Mouse (Mus musculus) c-Kit-positive CD71-negative TER-119-negative erythroid progenitor cells, embryonic 14.5 days (primary cell): ENCODE results near the gene Ndufs6.
A peak's percentile ranks its signal among the peaks of the same experiment; 100 is the strongest.

Experiments
- DNase-seq: peaks from one replicate; pipeline ENCODE4 v3.0.0-alpha.2; 2013; ENCODE audit warnings: low read depth

Gene Ndufs6

DNA sequence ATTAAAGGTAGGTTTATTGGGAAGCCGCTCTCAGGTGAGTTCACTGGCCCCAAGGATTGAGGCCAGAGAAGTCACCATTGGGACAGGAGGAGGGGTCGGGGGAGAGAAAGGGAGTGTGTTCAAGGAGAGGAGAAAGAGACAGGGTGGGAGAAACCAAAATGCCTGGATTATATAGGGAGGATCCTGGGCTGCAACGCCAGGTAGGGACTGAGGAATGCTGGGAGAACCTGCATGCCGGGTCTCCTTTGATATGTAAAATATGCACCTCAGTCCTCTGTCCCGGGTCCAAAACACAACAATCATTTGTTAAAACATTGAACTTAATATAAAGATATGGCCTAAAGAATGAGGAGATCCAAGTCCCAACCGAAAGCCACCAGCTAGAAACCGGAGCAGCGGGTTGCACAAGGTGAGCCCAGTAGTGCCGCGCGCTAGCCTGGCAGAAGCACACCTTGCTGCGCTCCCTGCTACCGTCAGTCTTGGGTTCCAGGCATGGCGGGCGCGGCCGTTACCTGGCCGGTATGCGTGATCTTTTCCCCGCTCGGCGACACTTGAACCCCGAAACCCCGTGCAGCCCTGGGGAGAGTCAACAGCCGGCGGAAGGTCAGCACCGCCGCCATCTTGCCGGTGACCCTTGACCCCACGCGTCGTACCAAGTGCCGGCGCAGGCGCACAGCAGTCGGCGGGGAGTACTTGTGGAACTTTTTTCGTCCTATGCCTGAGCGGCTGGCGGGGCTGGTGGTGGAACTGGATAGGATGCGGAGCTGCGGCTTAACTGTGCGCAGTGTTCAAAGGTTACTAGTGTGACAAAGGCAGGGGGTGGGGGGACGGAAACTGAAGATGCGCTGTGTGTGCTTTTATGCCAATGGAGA, at the start of gene Ndufs6, which contains the start of gene Mrpl36:
Gene Ndufs6, minus strand, starts transcription at position 716 of the 872 bp plus-strand sequence.
Gene Mrpl36, plus strand, starts transcription at position 687 of the 872 bp plus-strand sequence.
- DNase-seq: peak; percentile 78

DNA sequence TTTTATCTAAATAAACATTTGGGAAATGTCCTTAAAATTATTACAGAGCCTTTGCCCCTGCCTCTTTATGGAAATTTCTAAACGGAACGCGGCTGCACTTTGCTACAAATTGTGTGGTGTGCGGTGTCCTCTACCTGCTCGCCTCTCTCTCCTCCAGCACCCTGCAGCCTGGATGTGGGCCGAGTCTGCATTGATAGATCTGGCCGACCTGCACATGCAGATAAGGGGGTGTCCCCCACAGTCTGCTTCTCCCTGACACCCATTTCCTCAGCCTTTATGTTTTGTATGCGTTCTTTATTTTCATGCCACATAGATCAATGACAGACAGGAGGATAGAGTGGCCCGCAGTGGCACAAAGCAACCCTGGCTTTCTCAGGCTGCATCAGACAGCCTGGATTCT, 49.3 kb upstream of the Ndufs6 start:
- DNase-seq: no peak

DNA sequence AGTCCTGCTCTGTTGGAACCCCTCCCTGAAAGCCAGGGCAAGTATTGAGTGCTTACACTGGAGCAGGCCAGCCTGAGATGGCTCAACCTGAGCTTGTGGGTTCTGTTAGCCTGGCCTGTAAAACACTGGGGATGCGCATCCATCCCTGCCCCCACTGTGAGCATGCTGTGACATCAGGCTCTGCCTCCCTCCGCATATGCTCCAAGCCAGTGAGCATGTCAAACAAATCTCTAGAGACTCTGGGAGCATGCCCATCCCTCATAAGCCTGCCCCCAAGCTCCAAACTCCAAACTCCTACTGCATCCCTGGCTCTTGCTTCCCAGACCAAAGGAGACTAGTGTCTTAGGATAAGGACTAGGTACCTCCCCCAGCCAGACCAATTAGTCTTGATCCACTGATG, 46.3 kb upstream of the Ndufs6 start:
- no peak for DNase-seq

DNA sequence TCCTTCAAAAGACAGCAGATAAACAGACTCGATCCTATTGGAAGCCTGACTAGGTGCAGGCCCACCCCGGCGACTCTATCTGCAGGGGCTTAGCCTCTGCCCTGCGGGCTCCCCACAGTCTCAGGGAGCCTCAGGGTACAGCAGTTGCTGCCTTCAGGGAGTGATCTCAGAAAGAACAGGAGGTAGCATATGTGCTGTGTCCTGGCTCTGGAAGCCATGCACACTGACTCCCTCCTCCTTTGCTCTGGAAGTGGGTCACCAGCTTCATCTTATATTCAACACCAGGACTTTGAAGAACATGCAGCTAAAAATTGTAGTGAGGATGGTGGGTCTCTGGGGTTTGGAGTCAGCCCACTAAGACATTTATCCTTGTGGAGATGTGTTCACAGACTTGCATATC, 45.0 kb upstream of the Ndufs6 start:
- no peak for DNase-seq

DNA sequence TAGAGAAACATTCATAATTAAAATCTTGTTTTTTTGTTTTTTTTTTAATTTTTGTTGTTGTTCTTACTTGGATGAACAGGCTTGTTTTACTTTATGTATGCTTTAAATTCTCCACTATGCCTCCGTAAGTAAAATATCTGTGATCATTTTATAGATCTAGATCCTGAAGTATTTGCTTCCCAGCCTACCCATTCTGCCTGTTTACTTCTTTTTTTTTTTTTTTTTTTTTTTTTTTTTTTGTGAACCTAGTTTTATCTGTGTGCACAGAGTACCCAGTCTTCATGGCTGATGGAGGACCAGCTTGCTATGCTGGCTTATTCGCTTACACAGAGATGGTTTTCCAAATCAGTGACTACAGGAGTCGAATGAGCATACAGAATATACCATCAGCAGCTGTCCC, 28.8 kb upstream of the Ndufs6 start:
- DNase-seq: no peak

DNA sequence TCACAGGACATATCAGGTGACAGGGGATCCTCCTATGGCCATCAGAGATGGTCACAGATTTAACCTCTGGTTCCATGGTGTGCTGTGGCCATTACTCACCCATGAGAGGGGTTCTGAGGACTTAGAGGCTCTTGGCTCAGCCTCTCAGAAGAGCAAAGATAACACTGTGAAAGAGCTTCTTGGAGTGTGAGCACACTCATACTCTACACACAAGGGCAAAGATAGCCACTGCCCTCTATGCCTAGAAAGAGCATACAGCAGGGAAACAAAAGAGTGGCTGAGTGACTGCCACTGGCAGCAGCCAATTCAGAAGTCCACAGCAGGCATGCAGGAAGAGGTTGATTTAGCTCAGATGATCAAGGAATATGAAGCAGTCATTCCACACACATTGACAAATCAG, 24.1 kb upstream of the Ndufs6 start:
- DNase-seq: no peak

DNA sequence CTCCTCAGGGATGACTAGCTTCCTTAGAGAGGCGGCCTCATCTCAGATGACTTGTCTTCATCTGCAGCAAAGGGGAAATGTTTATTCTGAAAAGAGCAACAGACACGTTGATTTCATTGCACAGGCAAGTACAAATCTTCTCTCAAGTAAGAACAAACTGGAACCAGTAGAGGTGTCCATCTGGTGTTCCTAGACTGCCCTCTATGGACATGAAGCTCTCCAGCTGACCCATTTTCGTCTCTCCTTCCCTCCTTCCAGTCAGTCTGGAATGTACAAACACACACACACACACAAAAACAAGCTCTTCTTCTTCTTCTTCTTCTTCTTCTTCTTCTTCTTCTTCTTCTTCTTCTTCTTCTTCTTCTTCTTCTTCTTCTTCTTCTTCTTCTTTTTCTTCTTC, 23.6 kb upstream of the Ndufs6 start:
- no peak for DNase-seq

DNA sequence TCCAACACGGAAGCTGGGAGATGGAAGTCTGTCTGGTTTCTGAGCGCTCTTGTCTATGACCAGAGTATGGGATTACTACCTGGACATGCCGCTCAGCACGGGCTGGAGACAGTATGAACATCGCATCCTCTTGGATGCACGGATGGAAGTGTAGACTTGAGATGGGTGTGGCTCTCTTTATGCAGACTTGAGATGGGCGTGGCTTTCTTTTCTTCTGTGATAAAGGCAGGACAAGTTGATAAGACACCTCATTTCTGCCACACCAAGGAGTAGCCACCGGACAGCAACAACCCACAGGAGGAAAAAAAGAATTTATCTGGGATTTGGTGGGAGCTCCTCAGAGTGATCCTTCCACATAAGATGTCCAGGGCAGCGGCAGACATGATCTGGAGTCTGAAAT, 22.4 kb upstream of the Ndufs6 start:
- no peak for DNase-seq

DNA sequence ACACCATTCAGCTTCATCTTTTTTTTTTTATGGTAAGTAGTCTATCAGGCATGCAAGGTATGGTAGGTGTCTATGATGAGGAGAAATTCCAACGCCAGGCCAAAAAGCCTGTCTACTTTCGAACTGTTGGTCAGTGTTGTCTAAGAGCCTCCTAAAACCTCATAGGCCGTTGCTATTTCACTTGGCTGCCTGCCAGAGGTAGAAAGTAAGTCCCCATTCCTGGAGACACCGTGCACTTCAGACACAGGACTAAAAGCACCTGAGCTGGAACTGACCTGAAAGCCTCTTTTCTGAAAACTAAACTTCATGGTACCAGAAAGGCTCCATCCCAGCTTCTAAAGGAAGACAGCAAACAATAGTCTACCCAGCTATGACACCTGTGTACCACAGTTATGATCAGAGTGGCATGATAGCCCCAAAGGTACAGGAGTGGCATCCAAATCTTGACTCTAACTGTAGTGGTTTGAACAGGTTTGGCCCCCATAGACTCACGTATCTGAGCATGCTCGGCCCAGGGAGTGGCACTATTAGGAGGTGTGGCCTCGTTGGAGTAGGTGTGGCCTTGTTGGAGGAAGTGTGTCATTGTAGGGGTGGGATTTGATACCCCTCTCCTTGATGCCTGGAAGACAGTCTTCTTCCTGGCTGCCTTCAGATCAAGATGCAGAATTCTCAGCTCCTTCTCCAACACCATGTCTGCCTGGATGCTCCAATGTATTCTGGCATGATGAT, 19.7 kb upstream of the Ndufs6 start:
- no peak for DNase-seq

DNA sequence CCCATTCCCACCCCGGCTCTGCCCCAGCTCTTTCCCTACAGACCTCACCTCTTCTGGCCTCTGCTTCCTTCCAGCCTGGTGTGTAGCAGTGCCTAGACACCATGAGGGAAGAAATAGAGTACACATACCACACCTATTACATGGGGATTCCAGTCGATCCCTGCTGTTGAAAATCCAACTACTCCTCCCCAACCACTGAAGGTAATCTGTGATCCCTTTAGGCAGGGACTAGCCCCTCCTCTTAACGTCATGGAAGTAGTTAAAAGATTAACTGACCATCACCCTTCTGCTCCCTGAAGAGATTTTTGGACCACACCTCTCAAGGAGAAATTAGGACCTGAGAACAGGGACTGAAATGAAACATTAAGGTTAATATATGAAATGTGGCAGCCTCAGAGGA, 18.8 kb upstream of the Ndufs6 start:
- DNase-seq: no peak

DNA sequence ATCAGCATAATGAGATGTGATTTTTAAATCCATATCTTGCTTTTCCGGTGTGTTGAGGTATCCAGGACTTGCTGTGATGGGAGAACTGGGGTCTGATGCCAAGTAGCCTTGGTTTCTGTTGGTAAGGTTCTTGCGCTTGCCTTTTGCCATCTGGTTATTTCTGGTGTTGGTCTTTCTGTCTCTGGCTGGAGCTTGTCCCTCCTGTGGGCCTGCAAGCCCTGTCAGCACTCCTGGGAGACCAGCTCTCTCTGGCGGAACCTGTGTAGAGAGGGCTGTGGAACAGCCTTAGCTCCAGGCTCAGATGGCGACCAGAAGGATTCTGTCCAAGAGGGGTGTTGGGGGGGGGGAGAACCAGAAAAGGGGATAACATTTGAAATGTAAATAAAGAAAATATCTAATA, 18.4 kb upstream of the Ndufs6 start:
- no peak for DNase-seq

DNA sequence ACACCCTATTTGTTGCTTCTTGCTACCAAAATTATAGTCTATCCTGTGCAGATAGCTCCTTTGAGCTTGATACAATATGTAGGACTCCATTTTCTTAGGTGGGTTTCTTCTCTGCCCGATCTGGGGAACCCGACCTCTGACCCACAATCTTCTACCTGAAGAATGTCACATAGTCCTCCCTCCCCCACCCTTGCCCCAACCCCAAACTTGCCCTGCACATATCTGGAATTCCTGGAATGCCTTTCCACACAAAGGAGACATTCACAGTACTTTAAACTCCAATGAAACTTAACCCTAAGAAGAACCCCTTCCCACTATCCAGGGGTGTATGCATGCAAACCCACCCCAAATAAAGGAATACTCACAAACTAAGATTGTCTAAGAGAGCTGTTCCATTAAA, 17.8 kb upstream of the Ndufs6 start:
- DNase-seq: no peak

DNA sequence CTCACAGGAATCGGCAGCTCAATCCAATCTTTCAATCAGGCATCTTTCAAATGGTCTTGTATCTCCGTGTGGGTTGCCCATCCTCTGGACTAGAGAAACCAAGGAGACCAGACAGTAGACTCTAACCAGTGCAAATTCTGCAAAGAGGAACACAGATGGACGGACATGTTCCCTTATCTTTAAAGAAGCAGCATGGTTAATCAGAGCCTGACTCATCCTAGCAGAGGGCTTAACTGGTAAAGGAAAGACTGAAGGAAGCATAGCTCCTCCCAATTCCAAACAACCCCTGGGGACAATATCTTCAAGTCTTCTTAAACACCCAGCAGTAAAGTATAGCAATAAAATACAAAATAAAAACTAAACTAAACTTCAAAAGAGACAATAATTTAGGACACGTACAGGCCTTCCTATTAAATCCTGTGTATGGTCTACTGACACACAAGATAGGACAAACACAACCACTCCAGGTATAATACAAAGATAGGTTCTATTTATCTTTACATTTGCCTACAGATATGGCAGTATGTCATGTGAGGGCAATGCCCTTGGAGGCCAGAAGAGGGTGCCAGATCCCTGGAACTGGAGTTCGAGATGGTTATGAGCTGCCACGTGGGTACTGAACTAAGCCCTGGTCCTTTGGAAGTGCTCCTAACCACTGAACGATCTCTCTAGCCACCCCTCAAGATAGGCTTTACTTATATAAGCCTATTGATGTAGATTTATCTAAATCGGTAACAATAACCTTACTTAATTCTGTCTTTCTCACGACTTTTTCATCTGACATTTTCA, 17.0 kb upstream of the Ndufs6 start:
- no peak for DNase-seq

DNA sequence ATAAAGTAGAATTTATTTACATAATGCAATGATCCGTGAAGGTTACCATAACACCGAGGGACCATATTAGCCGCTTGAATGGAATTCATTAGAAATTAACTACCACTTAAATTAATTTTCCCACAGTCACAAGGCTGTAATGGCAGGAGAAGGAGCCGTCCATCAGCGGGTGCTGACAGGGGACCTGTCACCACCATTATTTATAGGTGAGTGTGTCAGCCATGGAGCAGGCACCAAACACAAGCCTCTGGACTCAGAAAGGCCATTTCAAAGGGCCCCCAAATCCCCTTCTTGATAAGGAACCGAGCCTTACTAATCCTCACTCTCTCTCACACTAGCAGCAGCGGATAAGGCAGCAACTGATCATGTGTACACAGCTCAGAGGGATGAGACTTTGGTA, 8.4 kb upstream of the Ndufs6 start:
- no peak for DNase-seq

DNA sequence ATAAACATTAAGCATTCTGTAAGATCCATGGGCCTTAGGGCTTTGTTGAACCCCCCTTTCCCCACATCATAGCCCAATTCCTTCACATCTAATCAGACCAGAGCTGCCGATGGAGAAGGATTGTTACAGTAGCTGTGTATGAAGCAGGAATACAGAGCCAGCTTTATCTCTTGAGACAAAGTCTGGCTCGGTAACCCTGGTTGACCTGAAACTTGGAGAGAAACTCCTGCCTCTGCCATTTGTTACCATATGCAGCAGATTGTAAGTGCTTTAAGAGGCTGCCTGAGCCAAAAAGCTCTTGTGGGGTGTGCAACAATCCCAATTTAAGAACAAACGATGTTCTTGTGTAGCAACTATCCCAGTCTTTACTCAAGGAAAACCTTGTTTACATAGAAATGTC, 3.4 kb upstream of the Ndufs6 start:
- no peak for DNase-seq

DNA sequence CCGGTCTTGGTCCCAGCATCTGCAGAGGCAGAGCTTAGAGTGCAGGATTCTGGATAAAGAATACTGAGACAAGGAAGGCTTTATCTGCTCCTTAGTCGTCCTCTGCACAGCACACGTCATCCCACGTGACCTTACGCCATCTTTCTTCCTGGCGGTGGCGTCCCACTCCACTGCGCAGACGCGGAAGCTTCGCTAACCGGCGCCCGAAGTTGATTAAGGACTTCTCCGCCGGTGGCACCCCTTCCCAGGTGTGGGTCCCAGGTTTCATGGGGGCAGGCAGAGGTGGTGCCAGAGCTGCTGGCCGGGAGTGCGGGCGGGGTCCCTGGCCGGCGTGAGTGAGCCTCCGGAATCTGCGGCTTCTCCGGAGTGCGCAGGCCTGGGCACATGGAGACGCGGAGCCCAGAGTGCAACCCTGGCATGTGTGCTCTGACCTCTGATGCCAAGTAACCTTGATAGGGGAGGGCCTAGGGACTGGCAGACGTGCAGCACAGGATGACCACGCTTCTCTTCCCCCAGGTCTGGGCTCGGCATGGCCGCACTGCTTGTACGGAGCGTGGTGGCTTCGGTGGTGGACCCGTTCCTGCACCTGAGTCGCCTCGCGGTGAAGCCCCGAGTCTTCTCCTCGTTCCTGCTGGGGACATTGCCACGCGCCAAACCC, 2.6 kb upstream of the Ndufs6 start:
- peak; percentile 77 for DNase-seq

DNA sequence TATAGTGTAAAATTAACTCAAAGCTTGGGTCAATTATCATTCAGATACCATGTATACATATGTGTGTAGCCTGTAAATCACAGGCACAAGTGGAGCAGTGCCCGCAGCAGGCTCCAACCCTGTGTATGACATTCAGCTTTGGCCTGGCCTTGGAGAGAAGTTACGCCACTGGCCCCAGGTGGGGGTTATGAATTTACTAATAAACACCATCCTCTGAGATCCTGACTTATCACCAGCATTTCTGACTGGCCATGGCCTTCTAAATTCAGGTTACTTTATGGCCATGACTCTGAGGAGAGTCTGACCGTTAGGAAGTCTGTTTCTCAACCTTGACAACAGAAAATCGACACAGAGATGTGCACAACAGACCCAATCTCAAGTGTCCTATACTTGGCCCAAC, 4.9 kb downstream of the Ndufs6 start:
- DNase-seq: no peak

DNA sequence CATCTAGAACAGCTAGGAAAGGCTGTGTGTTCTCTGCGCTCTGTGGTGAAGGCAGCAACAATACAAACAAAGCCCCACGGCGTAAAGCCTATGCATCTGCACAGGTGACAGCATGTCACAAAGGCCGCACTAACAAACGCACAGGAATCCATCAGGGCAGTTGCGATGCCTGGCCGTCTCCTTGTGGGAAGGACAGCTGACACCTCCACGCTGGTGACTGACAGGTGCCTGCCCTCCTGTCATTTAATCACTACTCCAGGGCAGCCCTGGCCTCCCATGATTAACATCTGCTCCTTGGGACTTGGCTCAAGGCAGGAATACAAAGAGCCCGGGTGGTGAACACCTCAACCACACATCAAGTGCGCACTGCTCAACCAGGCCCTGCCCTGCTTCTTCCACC, 5.7 kb downstream of the Ndufs6 start:
- no peak for DNase-seq

DNA sequence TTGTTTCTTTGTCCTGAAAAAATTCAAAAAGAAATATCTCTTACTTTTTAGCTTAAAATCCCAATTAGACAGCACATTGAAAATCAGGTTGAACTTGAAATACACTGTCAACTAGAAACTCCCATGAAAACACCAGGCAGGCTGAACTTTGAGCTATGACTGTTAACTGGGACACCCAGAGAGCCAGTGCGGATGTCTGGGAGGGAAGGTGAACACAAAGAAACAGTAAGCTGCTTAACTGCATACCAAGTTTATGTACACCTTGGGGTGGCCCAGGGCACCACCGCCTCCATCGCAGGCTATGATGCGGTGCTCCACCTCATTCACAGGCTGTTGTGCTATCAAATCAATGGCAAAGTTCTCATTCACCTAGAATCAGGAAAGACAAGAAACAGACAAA, 8.3 kb downstream of the Ndufs6 start:
- DNase-seq: no peak

DNA sequence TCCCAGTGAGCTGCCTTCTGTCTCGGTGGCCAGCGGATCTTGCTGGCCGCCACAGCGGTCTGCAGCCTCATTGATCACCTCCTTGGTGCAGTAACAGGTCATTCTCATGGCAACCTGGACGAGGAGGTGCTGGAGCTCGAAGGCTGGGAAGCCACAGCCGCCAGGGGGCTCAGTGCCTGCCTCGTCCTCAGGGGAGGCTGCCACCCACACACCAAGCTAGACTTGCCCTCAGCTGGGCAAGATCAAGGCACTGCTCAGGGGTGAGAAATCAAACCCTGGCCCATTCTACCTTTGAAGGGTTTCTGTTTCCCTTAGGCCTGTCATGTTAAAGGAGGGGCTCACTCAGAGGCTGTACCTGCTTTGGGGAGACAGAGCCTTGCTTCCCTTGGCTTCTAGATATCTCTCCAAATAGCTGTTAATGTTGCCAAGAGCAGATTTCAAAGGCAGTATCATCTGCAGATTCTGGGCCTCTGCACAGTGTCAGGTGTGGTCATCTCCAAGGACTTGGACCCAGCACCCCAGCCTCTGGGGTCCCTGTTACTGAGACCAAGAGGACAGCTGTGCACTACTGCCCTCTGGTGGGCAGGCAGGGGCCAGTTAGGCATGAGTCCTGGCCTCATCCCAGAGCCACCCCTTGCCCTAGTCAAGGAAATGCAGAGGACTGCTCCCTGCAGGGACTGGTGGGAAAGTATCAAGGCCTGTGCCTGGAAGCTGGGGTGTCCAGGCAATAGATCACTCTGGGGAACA, 18.0 kb downstream of the Ndufs6 start:
- peak; percentile 37 for DNase-seq

DNA sequence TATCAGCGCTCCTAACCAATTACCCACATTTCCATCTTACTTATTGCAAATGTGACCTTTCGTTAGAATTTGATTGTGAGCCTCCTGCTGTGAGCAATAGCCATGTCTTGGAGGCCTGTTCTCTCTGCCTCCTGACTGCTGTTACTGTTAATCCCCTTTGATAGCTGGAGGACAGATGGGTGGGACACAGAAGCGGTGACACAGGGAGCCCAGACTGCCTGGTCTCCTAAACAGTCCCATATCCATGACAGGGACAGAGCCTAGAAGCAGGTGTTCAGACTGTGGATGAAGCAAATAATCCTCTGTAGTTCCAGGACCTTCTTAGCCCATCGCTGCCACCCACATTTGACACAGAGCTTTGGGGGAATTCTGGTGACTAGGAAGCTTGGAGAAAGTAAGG, 21.9 kb downstream of the Ndufs6 start:
- DNase-seq: no peak

DNA sequence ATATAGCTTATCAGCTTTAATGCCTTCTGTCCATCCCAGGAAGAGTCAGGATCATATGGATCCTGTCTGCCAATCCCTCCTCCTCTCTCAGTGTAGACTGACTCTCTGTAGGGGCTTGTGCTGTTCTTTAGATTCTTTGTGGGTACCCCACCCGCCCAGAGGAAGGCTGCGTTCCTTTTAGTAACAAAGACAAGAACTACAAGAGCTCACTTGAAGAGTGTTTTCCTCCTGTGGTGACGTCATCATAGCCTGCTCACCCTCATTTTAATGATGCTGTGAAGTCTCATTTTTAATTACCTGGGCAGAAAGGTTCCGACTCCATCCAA, 22.3 kb downstream of the Ndufs6 start:
- DNase-seq: no peak
